Mouse (Mus musculus) embryo, embryonic 10.5 days (tissue): ENCODE measurements around the gene Rfc4.
"Not testable (repeated sequence)": the region's sequence is repeated elsewhere in the genome, so short reads cannot be mapped to it uniquely, and the experiment has no call there.

ENCODE experiments used
- DNase-seq: peaks from one replicate; pipeline ENCODE4 v3.0.0-alpha.2; 2015; ENCODE audit warnings: low spot score

Rfc4 gene

DNA sequence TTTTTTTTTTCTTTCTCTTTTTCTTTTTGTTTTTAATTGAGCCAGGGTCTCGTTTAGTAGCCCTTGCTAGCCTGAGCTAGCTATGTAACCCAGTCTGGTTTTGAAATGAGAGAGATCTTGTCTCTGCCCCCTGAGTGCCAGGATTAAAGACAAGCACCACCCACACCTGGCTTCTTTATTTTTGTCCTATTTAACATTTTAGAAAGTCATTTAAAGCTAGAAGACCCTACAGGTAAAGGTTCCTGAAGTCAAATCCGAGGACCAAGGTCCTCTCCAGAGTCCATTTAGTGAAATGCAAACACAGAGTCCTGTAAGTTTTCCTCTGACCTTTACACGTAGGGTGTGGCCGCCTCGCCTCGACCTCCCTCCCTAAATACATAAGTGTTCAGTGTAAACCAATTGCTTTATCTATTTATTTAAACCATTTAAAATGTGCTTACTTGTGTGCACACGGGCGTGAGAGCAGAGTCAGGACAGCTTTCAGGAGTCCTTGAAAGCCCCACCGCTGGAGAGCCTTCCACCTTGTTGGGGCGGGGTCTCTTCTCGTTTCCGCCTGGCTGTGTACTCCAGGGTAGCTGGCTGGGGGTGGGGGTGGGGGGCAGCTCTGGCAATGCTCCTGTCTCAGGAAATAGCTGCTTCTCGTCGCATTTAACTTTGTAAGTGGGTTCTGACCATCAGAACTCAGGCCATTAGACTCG lies 25.0 kb downstream of the Rfc4 start:
- DNase-seq, result no peak

- peak; percentile 46 for DNase-seq
Measured at GRCm38 (mm10) chr16:23100613-23101012, 26.9 kb downstream of the Rfc4 start.

- peak; percentile 69 for DNase-seq
Measured at GRCm38 (mm10) chr16:23100099-23100575, 27.4 kb downstream of the Rfc4 start.

DNA sequence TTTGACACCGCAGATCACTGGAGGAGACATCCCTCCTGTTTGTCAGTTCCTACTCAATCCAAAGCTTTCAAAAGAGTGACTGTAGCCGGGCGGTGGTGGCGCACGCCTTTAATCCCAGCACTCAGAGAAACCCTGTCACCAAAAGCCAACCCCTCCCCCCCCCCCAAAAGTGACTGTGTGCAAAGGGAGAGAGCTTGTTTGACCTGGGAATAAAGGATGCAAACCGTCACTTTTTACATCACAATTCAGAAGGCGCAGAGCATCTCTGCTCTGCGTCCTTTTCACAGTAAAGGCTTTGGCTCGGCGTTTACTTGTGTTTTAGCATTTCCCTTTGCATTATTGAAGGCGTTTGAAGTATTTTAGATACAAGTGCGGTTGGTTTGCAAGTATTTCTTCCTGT lies 27.9 kb downstream of the Rfc4 start:
- DNase-seq, result no peak

DNA sequence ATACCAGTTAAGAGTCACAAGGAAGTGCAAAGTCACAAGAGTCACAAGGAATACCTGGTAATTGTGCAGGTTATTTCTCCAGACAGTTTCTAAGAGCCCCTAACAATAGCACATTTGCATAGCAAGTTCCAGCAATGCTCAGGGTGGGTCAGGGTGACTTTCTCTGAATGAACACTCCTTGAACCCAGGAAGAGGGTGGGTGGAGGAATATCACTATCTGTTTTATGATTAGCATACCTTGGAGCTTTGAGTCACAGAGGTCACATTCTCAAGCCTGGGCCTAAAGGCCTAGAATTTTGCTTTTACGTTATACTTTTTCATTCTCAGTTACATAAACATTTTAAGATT lies 29.5 kb downstream of the Rfc4 start:
- not testable (repeated sequence) for DNase-seq

DNA sequence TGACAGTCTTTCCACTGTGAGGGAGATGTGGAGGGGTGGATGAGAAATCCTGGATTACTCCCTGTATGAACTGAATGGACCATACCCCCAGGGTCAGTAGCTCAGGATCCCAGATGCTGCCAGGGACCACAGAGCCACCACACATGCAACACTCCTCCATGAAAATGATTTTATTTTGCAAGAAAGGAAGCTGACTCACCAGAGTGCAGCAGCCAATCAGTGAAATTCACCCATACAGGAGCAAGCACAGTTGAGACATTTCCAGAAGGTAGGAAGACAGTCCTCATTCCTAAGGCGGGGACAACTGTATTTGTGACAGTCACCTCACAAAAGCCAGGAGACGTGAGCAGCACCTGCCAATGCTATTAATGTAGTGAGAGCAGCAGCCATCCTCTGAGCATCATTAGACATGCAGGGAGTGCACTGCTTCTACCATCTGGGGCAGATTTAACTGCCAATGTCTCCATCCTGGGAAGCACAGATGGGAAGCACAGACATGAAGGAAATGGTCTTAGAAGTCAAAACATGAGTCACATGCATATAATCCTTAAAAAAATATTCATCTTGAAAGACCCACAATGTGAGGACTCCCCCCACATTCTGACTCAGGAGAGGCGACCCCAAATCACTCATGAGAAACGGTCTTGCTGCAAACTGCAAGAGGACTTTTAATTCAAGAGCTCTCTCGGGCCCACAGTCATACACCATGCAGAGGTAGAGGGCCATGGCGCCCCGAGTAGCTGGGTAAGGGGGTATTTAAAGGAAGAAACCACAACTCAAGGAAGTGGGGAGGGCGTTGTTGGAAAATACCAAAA lies 30.0 kb downstream of the Rfc4 start:
- not testable (repeated sequence) for DNase-seq

- not testable (repeated sequence) for DNase-seq
Measured at GRCm38 (mm10) chr16:23096886-23097285, 30.7 kb downstream of the Rfc4 start.

DNA sequence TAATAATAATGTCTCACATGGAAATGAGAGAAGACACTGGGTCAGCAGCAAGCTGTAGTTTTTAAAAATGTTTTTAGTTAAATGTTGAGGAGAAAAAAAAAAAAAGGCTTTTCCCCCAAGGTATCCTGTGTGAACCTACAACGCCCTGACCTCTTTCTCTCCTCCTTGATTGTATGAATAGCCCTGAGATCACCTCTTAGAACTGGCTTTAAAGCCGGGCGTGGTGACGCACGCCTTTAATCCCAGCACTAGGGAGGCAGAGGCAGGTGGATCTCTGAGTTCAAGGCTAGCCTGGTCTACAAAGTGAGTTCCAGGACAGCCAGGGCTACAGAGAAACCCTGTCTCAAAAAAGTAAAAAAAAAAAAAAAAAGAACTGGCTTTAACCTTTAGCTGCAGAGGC lies 32.0 kb downstream of the Rfc4 start:
- DNase-seq, result not testable (repeated sequence)

DNA sequence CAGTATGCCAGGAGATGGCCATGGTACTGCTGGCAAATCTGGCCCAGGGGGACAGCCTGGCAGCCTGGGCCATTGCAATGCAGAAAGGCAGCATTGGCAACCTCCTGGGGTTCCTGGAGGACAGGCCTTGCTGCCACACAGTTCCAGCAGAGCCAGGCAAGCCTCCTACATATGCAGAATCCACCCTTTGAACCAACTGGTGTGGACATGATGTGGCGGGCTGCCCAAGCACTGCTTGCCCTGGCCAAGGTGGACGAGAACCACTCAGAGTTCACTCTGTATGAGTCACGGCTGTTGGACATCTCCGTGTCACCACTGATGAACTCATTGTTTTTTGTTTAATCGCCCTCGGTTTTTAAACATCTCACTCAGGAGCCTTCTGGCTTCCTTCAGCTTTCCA lies 33.4 kb downstream of the Rfc4 start:
- DNase-seq, result no peak

GRCm38 (mm10) chr16:23093321-23093953 lies 34.1 kb downstream of the Rfc4 start:
- no peak for DNase-seq

- not testable (repeated sequence) for DNase-seq
Measured at GRCm38 (mm10) chr16:23091345-23091744, 36.2 kb downstream of the Rfc4 start.

- DNase-seq, result not testable (repeated sequence)
Measured at GRCm38 (mm10) chr16:23088491-23088890, 39.0 kb downstream of the Rfc4 start.

GRCm38 (mm10) chr16:23087712-23088111 lies 39.8 kb downstream of the Rfc4 start:
- DNase-seq, result peak; percentile 47

- not testable (repeated sequence) for DNase-seq
Measured at GRCm38 (mm10) chr16:23087159-23087558, 40.4 kb downstream of the Rfc4 start.

GRCm38 (mm10) chr16:23077516-23077915 lies 50.0 kb downstream of the Rfc4 start:
- DNase-seq, result not testable (repeated sequence)
